ENCODE assay signal across 9 mouse cellular contexts in genomic region chr4:119292771-119293573, GRCm38 (mm10). TPM values are rescaled to one million over a fixed set of nuclear protein-coding genes. Genes with fewer than 3 reads are reported as not detected.
DNase-seq lines count a peak whose midpoint lies in the region; ATAC-seq and TF ChIP-seq lines count a peak whose summit lies in the region.
"Had no signal": no experiment of that assay in that cellular context is flagged by ENCODE, and none has a peak within 500 bp of the region (broad histone marks: within the 10 kb centered on the region; RNA-seq: fewer than 3 reads in every experiment).

No protein-coding gene starts in this region.

- no peak for TF ChIP-seq POLR2A in olfactory bulb, adult 2 months (IDR thresholded peaks at IDR 0.05; ENCODE audit: insufficient read depth, low read depth, low read length)

- peak overlapping the region; percentile 86 for H3K27ac ChIP-seq in ES-E14 (ENCODE audit: insufficient read depth, low read depth, low read length, poor library complexity, severe bottlenecking)
- peak overlapping the region; percentile 80 for H3K27ac ChIP-seq in forebrain, embryonic 16.5 days (ENCODE audit: low read length)
- H3K27ac ChIP-seq in lung, embryonic 15.5 days: no peak overlapping the region
- H3K27ac ChIP-seq in olfactory bulb, adult 2 months (ENCODE audit: insufficient read depth, low read depth, low read length): 0 out of 2 replicates have a peak overlapping the region, but pooled peaks have one; percentile 41

- TF ChIP-seq CTCF in olfactory bulb, adult 2 months (IDR thresholded peaks at IDR 0.05; ENCODE audit: insufficient read depth, low read depth, low read length): no peak

- H3K4me1 ChIP-seq in ES-E14 (ENCODE audit: control insufficient read depth in 2 of 2, insufficient read depth in 2 of 2, low read length in 2 of 2, poor library complexity in 1 of 2): peaks cover 0 to 3% of the 10 kb centered on the region in 2 experiments; a peak in 1 of 4 replicates
- peaks cover 23% of the 10 kb centered on the region for H3K4me1 ChIP-seq in forebrain, embryonic 16.5 days (replicated peaks; ENCODE audit: control insufficient read depth, insufficient read depth, low read length)
- peaks cover 21% of the 10 kb centered on the region for H3K4me1 ChIP-seq in lung, embryonic 15.5 days
- H3K4me1 ChIP-seq in olfactory bulb, adult 2 months (ENCODE audit: control insufficient read depth, insufficient read depth, low read length): peaks cover 10% of the 10 kb centered on the region; the same call in 1 of the 2 replicates

- H3K9ac ChIP-seq in ES-E14 (ENCODE audit: insufficient read depth, low read depth, low read length, poor library complexity, severe bottlenecking): peak overlapping the region; percentile 95
- peak overlapping the region; percentile 80 for H3K9ac ChIP-seq in forebrain, embryonic 16.5 days (replicated peaks; ENCODE audit: low read depth, low read length)
- peak overlapping the region; percentile 85 for H3K9ac ChIP-seq in lung, embryonic 15.5 days

- under 1% methylated on average over 24 of the region's 24 CpGs for WGBS in forebrain, embryonic 16.5 days
- WGBS in lung, embryonic 15.5 days: under 1% methylated on average over 24 of the region's 24 CpGs
- under 1% methylated on average over 24 of the region's 24 CpGs for WGBS in olfactory bulb, adult 2 months

- no peak for DNase-seq in ES-E14 (ENCODE audit: low read depth, low spot score)
- peak; percentile 20 to 28 for DNase-seq in cerebellum, adult 18-20 months
- peak; percentile 20 for DNase-seq in heart, postnatal 25 days (ENCODE audit: low spot score)
- peak; percentile 36 to 66 for DNase-seq in layer of hippocampus, adult 18-20 months (ENCODE audit: low spot score in 2 of 2)
- DNase-seq in thymus, postnatal 0 days (ENCODE audit: low spot score): peak; percentile 56

- in situ Hi-C loops in ES-E14 (cut with MboI; ENCODE audit: low sequenced_read_pairs in 2 of 2, unreplicated experiment in 2 of 2): no loop called here

- H3K27me3 ChIP-seq in forebrain, embryonic 16.5 days (replicated peaks; ENCODE audit: control insufficient read depth, insufficient read depth, low read length): no peaks in the 10 kb centered on the region
- H3K27me3 ChIP-seq in lung, embryonic 15.5 days: no peaks in the 10 kb centered on the region

- intact Hi-C loops in heart, postnatal 25 days (cut with DNase I): no loop called here

- ATAC-seq in forebrain, embryonic 16.5 days: peak; percentile 27
- no peak for ATAC-seq in lung, embryonic 15.5 days (ENCODE audit: borderline replicate concordance, extremely low read depth, low FRiP score, low TSS enrichment)

- no peaks in the 10 kb centered on the region for H3K9me3 ChIP-seq in ES-E14 (ENCODE audit: control insufficient read depth, insufficient read depth, low read depth, low read length)
- H3K9me3 ChIP-seq in forebrain, embryonic 16.5 days (ENCODE audit: control insufficient read depth, low read length): no peaks in the 10 kb centered on the region
- no peaks in the 10 kb centered on the region for H3K9me3 ChIP-seq in lung, embryonic 15.5 days

- peaks cover 27% of the 10 kb centered on the region for H3K36me3 ChIP-seq in ES-E14 (ENCODE audit: control insufficient read depth, insufficient read depth, low read length, poor library complexity, severe bottlenecking)
- H3K36me3 ChIP-seq in forebrain, embryonic 16.5 days (ENCODE audit: control insufficient read depth, insufficient read depth): no peaks in the 10 kb centered on the region
- peaks cover 13% of the 10 kb centered on the region; the same call in 1 of the 2 replicates for H3K36me3 ChIP-seq in lung, embryonic 15.5 days

- peak overlapping the region; percentile 64 for H3K4me2 ChIP-seq in forebrain, embryonic 16.5 days (ENCODE audit: low read length)
- peak overlapping the region; percentile 70 for H3K4me2 ChIP-seq in lung, embryonic 15.5 days

- peak overlapping the region; percentile 90 to 93 for H3K4me3 ChIP-seq in ES-E14 (ENCODE audit: insufficient read depth in 1 of 2, low read depth in 1 of 2, low read length in 2 of 2, poor library complexity in 1 of 2, severe bottlenecking in 1 of 2)
- peak overlapping the region; percentile 93 for H3K4me3 ChIP-seq in forebrain, embryonic 16.5 days (replicated peaks; ENCODE audit: low read length)
- peak overlapping the region; percentile 93 for H3K4me3 ChIP-seq in lung, embryonic 15.5 days
- H3K4me3 ChIP-seq in olfactory bulb, adult 2 months (ENCODE audit: insufficient read depth, low read depth, low read length): peak overlapping the region; percentile 55

TF ChIP-seq in ES-E14, 5 proteins besides CTCF, POLR2A, EP300 and RAD21:
- TF ChIP-seq CHD2 (IDR thresholded peaks at IDR 0.05; ENCODE audit: low read depth, low read length) (no peak), MAFK (IDR thresholded peaks at IDR 0.05; ENCODE audit: insufficient read depth, low read depth, low read length) (no peak), ZC3H11A (IDR thresholded peaks at IDR 0.05; ENCODE audit: borderline replicate concordance, low read depth, low read length) (no peak), HCFC1 (IDR thresholded peaks at IDR 0.05; ENCODE audit: borderline replicate concordance, insufficient read depth, low read length) (no peak), ZNF384 (IDR thresholded peaks at IDR 0.05; ENCODE audit: low read depth, low read length) (no peak)
TF ChIP-seq in ES-E14: peak in this region for 0.

RNA-seq across cellular contexts. Expression of gene Ybx1, which starts 1.4 kb away (rescaled TPM):
- 574 and 855 TPM in 2 replicates for total RNA-seq in ES-E14 (2012; rRNA removed)
- 731 and 789 TPM in 2 replicates for polyA plus RNA-seq in forebrain, embryonic 16.5 days (2015; fragmentation: Nextera tagmentation; extraction: Ambion mirVana)
- 100 to 1,000 TPM; 786 to 800 TPM for total RNA-seq in heart, postnatal 25 days (2021)
- 100 to 1,000 TPM; 242 to 255 TPM for total RNA-seq in layer of hippocampus, adult 18-20 months (2021)
- polyA plus RNA-seq in lung, embryonic 15.5 days (2015; fragmentation: Nextera tagmentation; extraction: Ambion mirVana): 635 and 678 TPM in 2 replicates
- 690 TPM in 1 of 2 replicates, not detected in the other for polyA plus RNA-seq in olfactory bulb, adult 2 months (2012; ENCODE audit: insufficient read depth, insufficient read length, low replicate concordance, missing spikeins)
- 532 and 561 TPM in 2 replicates for polyA plus RNA-seq in thymus, postnatal 0 days (2015; fragmentation: Nextera tagmentation; extraction: Ambion mirVana)

RNA-seq across cellular contexts. Expression of gene Ppih, which starts 27.4 kb away (rescaled TPM):
- 101 and 127 TPM in 2 replicates for total RNA-seq in ES-E14 (2012; rRNA removed)
- polyA plus RNA-seq in forebrain, embryonic 16.5 days (2015; fragmentation: Nextera tagmentation; extraction: Ambion mirVana): 60.5 and 63.3 TPM in 2 replicates
- total RNA-seq in heart, postnatal 25 days (2021): 10 to 100 TPM; 10.3 to 11.1 TPM
- 10 to 100 TPM; 13.0 to 16.3 TPM for total RNA-seq in layer of hippocampus, adult 18-20 months (2021)
- polyA plus RNA-seq in lung, embryonic 15.5 days (2015; fragmentation: Nextera tagmentation; extraction: Ambion mirVana): 102 and 115 TPM in 2 replicates
- polyA plus RNA-seq in olfactory bulb, adult 2 months (2012; ENCODE audit: insufficient read depth, insufficient read length, low replicate concordance, missing spikeins): not detected in 2 replicates
- 135 and 144 TPM in 2 replicates for polyA plus RNA-seq in thymus, postnatal 0 days (2015; fragmentation: Nextera tagmentation; extraction: Ambion mirVana)

RNA-seq across cellular contexts. Expression of gene Cldn19, which starts 37.8 kb away (rescaled TPM):
- total RNA-seq in ES-E14 (2012; rRNA removed): 0.18 and 0.63 TPM in 2 replicates
- polyA plus RNA-seq in forebrain, embryonic 16.5 days (2015; fragmentation: Nextera tagmentation; extraction: Ambion mirVana): 0.08 and 0.09 TPM in 2 replicates
- total RNA-seq in heart, postnatal 25 days (2021): under 1 TPM in 1 of 2 experiments, not detected in 1; 0.06 TPM
- under 1 TPM; 0.13 to 0.40 TPM for total RNA-seq in layer of hippocampus, adult 18-20 months (2021)
- not detected in 2 replicates for polyA plus RNA-seq in lung, embryonic 15.5 days (2015; fragmentation: Nextera tagmentation; extraction: Ambion mirVana)
- not detected in 2 replicates for polyA plus RNA-seq in olfactory bulb, adult 2 months (2012; ENCODE audit: insufficient read depth, insufficient read length, low replicate concordance, missing spikeins)
- 0.14 TPM in 1 of 2 replicates, not detected in the other for polyA plus RNA-seq in thymus, postnatal 0 days (2015; fragmentation: Nextera tagmentation; extraction: Ambion mirVana)
- total RNA-seq: neutrophil, adult 5-6 weeks had no signal
